Mouse (Mus musculus) ZHBTc4 (cell line): ENCODE results near the gene Nup98.
A peak's percentile ranks its signal among the peaks of the same experiment; 100 is the strongest.

Experiments
- DNase-seq: peaks from one replicate; pipeline ENCODE4 v3.0.0-alpha.2; 2011; ENCODE audit warnings: low read depth, low spot score

The Nup98 gene

DNA sequence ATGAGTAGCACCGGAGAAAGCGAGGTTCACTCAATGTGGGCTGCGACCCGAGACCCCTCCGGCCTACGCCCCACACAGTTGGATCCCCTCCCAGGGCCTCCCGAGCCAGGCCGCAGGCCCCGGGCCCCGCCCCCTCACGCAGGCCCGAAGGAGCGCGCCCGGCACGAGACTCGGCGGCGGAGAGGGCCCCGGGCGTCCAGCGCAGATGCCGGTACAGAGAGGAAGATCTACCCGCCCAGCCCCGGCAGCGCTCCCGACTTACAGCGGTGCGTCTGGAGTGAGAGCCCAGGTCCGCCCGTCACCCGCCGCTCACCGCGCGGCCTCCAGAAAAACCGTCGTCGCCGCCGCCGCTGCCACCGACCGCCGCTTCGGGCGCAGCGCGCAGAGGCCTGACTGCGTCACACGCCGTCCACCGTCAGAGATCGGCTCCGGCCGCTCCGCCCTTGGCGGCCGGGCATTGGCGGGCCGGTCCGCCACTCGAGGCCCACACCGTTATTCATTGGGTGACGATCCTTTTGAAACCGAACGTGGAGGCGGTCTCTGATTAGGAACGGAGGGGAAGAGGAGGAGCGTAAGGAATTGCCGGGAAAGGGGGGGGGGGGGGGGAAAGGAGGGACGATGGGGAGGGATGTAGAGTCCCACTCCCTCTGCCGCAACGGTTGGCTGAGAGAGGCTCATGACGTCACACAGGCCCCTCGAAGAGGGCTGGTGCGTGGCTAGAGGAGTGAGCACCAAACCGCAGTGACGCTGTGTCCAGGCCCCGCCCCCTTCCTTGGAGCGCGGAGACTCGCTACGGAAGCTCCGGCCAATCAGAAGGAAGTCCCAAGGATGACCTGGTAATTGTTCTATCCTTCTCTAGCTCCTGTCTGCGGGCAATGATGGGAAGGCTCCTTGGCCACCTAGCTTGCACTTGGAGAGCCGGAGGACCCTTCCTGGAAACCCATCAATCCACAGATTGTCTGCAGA, at the start of gene Nup98, which contains the start of gene Pgap2:
TSS of gene Nup98 (minus strand) at position 421 of the 966 bp plus-strand sequence.
TSS of gene Pgap2 (plus strand) at position 453 of the 966 bp plus-strand sequence.
- peak; percentile 100 for DNase-seq

DNA sequence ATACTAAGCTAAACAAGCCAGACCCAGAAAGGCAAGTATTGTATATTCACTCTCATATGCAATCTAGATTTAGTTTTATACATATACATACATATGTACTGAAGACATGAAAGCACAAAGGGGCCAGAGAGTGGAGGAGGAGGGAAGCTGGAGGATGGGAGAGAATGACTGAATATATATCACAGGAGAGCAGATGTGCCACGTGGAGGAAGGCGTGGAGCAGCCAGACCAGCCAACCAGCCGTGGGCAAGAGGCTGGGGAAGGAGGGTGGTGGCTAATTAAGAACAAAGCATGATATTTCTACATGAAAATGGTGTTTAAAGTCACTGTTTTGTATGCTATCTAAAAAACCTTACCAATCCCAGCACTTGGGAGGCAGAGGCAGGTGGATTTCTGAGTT, 48.8 kb upstream of the Nup98 start:
- DNase-seq = no peak

DNA sequence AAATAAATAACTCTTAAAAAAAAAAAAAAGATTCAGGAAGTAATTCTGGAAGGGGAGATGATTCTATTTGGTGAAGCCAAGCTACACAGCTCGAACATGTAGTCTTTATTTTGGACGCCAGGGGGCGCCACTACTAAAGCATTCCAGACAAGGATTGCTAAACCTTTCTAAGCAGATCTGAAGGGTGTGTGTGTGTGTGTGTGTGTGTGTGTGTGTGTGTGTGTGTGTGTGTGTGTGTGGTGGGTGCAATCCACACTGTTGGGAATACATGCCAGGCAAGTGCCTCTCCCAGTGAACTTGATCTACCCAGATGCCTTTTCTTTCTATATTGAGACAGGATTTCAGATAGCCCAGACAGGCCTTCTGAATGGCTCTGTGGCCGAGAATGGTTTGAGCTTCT, 48.2 kb upstream of the Nup98 start:
- peak; percentile 82 for DNase-seq

DNA sequence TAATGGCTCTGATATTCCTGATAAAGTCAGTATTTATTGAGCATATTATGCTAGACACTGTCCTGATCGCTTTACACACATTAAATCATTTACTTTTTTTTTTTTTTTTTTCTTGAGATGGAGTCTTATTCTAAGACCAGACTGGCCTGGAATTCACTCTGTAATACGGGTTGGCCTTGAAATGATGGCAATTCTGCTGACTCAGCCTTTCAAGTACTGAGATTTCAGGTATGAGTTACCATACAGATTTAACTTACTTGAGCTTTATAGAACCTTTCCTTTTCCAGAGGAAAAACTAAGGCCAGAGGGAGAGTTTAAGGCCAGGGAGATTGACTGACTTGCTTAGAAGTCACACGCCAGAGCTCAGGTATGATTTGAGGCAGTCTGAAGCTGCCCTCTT, 46.7 kb upstream of the Nup98 start:
- DNase-seq = no peak

- no peak for DNase-seq
Observed at GRCm38 (mm10) chr7:102255954-102256353, 46.0 kb upstream of the Nup98 start, which contains the start of gene Rhog. Gene Rhog, minus strand, starts transcription at chr7:102256054.

DNA sequence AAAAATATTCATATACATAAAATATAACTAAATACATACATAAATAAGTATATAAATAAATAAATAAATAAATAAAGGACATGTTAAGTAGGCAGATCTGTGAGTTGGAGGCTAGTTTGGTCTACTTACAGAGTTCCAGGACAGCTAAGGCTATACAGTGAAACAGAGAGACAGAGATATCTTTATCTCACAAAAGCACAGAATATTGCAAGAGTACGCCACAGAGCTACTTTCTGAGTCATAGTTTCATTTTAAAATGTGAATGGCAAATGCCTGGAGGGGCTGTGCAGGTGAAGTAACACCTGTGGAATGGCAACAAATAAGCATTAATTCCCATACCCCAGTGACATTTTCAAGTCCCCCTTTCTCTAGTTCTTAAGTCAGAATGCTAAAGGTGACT, 43.7 kb upstream of the Nup98 start:
- no peak for DNase-seq

DNA sequence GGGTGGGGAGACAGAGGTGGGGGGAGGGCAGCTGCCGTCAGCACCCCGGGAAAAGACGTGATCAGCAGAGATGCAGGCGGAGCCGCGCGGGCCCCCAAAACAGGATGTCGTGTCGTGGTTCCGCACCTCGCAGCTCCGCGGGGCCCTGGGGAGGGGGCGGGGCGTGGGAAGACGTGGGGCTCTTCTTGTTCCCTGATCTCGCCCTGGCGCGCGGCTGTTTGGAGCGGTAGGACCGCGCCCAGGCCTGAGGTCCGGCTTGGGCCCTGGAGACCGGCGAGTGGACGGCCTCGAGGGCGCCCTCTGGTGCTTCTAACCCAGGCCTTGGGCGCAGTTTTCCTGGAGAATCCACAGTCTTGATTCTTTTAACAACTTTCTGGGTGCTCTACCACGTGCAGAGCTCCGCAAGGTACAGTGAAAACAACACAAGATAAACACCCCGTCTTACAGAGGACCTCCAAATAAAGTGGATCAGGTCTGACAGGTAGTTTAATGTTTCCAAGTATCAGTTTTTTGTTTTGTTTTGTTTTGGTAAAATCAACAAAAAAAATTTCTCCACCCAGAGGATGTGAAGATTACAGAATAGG, 40.7 kb upstream of the Nup98 start:
- DNase-seq = peak; percentile 81

- DNase-seq = peak; percentile 80
Observed at GRCm38 (mm10) chr7:102249896-102250630, 40.1 kb upstream of the Nup98 start.

GRCm38 (mm10) chr7:102249531-102249895, 39.5 kb upstream of the Nup98 start:
- peak; percentile 64 for DNase-seq

GRCm38 (mm10) chr7:102248691-102249404, 38.9 kb upstream of the Nup98 start:
- DNase-seq = no peak

- no peak for DNase-seq
Observed at GRCm38 (mm10) chr7:102246956-102247797, 37.2 kb upstream of the Nup98 start.

GRCm38 (mm10) chr7:102246265-102246664, 36.3 kb upstream of the Nup98 start:
- DNase-seq = no peak

GRCm38 (mm10) chr7:102245775-102246174, 35.8 kb upstream of the Nup98 start:
- no peak for DNase-seq

GRCm38 (mm10) chr7:102244782-102245535, 35.0 kb upstream of the Nup98 start:
- DNase-seq = no peak

GRCm38 (mm10) chr7:102243870-102244269, 33.9 kb upstream of the Nup98 start:
- peak; percentile 34 for DNase-seq

GRCm38 (mm10) chr7:102242917-102243316, 32.9 kb upstream of the Nup98 start:
- no peak for DNase-seq

DNA sequence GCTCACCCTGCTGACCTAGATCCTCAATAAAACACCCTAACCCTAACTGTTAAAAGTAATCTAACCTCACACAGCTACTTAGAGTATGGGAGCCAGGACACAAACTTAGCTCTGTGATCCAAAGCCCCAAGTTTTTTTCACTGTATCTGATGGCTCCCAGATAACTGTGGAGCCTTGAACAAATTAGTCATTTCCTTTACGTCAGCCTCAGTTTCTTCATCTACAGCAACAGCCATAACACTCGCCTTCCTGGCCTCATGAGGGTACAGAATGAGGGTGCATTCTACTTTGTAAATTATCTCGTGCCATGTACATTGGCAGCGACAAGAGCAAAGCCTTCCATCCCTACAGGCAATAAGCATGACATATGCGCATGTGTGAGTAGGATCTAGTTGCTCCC, 32.4 kb upstream of the Nup98 start:
- no peak for DNase-seq

DNA sequence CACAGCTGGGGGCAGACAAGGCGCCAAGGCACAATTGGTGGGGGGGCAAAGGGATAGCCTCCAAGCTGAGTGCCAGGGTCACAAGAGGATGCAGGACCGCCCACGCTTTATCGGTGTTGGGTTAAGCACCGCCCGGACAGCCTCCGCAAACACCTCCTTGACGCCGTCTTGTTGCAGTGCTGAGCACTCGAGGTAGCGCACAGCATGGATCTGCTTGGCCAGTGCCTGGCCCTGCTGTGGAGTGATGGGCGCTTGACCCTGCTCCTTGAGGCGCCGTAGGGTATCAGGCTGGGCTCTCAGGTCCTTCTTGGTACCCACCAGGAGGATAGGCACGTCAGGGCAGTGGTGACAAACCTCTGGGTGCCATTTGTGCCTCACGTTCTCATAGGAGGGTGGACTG, 29.6 kb upstream of the Nup98 start:
- peak; percentile 23 for DNase-seq

DNA sequence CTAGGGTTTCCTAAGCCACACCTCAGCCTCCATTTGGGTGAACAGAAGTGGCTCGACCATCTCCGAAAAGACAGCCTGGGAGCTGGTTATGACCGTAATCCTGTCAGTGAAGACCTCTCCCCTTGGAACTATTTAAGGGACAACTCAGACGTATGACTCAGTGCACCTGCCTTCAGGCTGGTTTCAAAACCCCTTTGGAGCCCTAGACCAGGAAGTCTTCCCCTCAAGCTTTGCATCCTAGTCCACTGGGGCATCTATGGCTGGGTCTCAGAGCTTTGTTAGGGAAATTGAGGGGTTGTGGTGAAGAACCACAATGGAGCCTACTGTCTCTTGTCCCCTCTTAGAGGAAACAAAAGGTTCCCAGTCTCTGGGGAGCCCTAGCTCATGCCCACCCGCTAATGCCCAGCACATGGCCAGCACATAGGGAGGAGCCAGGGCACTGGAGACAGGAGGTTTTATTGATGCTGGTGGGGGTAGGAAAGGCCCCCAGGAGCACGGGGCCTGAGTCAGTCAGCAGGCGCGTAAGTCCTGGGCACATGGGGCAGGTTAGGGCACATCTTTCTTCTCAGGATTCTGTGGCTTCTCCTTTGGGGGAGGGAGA, 28.8 kb upstream of the Nup98 start:
- DNase-seq = no peak
